Mouse (Mus musculus) adrenal gland, adult 18-20 months (tissue): ENCODE data around the gene Nans. TPM values are rescaled to one million over a fixed set of nuclear protein-coding genes. Genes with fewer than 3 reads are reported as not detected.

Experiments used
- DNase-seq, 2 experiments: peaks; one replicate each; pipeline ENCODE4 v3.0.0; 2021 to 2022; ENCODE audit warnings: low spot score in 2 of 2
- long read RNA-seq, 2 experiments: library from polyadenylated mRNA; stranded (forward); transcript quantifications; one replicate each; pipeline ENCODE4 v2.0.0; 2021
- total RNA-seq, 2 experiments: library from RNA; stranded (reverse); gene quantifications; 1 replicate in 1 of 2; 2 replicates in 1 of 2; pipeline ENCODE4 v1.2.3; 2021

The Nans gene
- 10 to 100 TPM; 29.9 to 35.4 TPM for total RNA-seq
- long read RNA-seq, experiment 1, transcript Nans-201 (6 exons, 2,179 nt), result major isoform, 14 of 15 reads
- long read RNA-seq, experiment 1, partial matches to known transcripts, result 1 of 15 reads
- long read RNA-seq, experiment 1, other reads (novel, unspliced or antisense), result 0 of 15 reads
- long read RNA-seq, experiment 2, transcript Nans-201 (6 exons, 2,179 nt), result major isoform, 61 of 73 reads
- long read RNA-seq, experiment 2, partial matches to known transcripts, result 5 of 73 reads
- long read RNA-seq, experiment 2, other reads (novel, unspliced or antisense), result 6 of 73 reads

GRCm38 (mm10) chr4:46489028-46489925, at the start of gene Nans:
Gene Nans (plus strand): TSS chr4:46489248.
- DNase-seq, result peak; percentile 91 to 92

GRCm38 (mm10) chr4:46442501-46442900, 46.5 kb upstream of the Nans start:
- no peak for DNase-seq

- no peak for DNase-seq
These were observed 43.7 kb upstream of the Nans start for GRCm38 (mm10) chr4:46445237-46445945.

- DNase-seq, result no peak
These were observed 41.6 kb upstream of the Nans start for GRCm38 (mm10) chr4:46447461-46447860.

- no peak for DNase-seq
These were observed 40.2 kb upstream of the Nans start for GRCm38 (mm10) chr4:46448886-46449285.

- DNase-seq, result no peak
These were observed 39.0 kb upstream of the Nans start for GRCm38 (mm10) chr4:46450020-46450518.

- peak; percentile 96 for DNase-seq
These were observed 38.4 kb upstream of the Nans start, which contains the start of gene Anp32b for GRCm38 (mm10) chr4:46450519-46451131. Gene Anp32b (plus strand): TSS chr4:46450902.

GRCm38 (mm10) chr4:46451240-46451757, 37.7 kb upstream of the Nans start:
- peak in 1 of 2 experiments; percentile 80 for DNase-seq

- peak; percentile 76 to 77 for DNase-seq
These were observed 37.1 kb upstream of the Nans start for GRCm38 (mm10) chr4:46451758-46452480.

GRCm38 (mm10) chr4:46452481-46452850, 36.6 kb upstream of the Nans start:
- DNase-seq, result peak; percentile 62 to 67

- DNase-seq, result no peak
These were observed 36.0 kb upstream of the Nans start for GRCm38 (mm10) chr4:46452855-46453719.

- DNase-seq, result no peak
These were observed 34.8 kb upstream of the Nans start for GRCm38 (mm10) chr4:46454097-46454864.

- DNase-seq, result no peak
These were observed 32.3 kb upstream of the Nans start for GRCm38 (mm10) chr4:46456762-46457161.

GRCm38 (mm10) chr4:46457186-46457585, 31.9 kb upstream of the Nans start:
- DNase-seq, result no peak

GRCm38 (mm10) chr4:46458411-46458810, 30.6 kb upstream of the Nans start:
- no peak for DNase-seq

GRCm38 (mm10) chr4:46463130-46463830, 25.8 kb upstream of the Nans start:
- no peak for DNase-seq

GRCm38 (mm10) chr4:46465740-46466139, 23.3 kb upstream of the Nans start:
- DNase-seq, result no peak

- no peak for DNase-seq
These were observed 13.9 kb upstream of the Nans start for GRCm38 (mm10) chr4:46475101-46475500.
